Mouse (Mus musculus): ENCODE results near the gene Eif2s1.

DNA sequence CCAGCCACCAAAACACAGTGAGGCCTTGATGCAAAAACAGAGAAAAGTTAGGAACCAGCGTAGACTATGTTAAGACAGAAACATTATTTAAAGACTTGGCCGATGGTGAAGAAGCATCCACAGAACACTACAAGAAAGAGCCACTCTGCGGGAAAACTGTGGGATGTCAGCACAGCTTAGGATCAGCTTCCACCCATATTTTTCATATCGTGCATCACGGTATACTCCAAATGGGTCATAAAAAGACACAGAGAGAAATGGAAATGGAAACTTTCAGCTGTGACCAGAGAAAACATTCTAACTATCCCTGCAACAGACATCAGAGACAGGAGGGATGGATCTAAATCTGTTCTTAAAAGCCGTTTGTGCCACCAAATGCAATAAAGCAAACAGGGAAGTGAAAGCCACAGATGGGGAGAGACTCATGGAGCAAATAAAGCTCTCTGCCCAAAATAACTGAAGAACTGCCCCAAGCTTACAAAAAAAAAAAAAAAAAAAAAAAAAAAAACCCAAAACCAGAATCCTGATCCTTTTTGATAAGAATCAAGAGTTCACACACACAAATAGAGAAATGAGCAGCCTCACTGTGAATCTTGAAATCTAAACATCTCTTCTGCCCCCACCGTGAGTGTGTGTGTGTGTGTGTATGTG is 62.0 kb downstream of the Eif2s1 start:
- TF ChIP-seq CTCF (IDR thresholded peaks at IDR 0.05; ENCODE audit: extremely low read depth, insufficient read depth, insufficient read length, insufficient replicate concordance), result no peak
- TF ChIP-seq POLR2A (IDR thresholded peaks at IDR 0.05; ENCODE audit: low read depth, low read length), result no peak; the same call in 1 of the 2 replicates
